Mouse (Mus musculus): ENCODE data around the gene Rnd2.
A peak's percentile ranks its signal among the peaks of the same experiment; 100 is the strongest.
"Not testable (repeated sequence)": the region's sequence is repeated elsewhere in the genome, so short reads cannot be mapped to it uniquely, and the experiment has no call there.

Rnd2 gene

DNA sequence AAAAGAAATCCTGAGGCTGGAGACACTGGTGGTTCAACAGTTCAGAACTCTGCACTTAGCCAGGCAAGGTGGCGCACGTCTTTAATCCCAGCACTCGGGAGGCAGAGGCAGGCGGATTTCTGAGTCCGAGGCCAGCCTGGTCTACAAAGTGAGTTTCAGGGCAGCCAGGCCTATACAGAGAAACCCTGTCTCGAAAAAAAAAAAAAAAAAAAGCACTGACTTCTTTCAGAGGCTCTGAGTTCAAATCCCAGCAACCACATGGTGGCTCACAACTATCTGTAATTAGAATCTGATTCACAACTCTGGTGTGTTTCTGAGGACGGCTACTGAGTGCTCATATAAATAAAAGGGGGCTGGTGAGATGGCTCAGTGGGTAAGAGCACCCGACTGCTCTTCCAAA, 17.9 kb upstream of the Rnd2 start:
- DNase-seq (ENCODE audit: low spot score in 2 of 2), result not testable (repeated sequence)

DNA sequence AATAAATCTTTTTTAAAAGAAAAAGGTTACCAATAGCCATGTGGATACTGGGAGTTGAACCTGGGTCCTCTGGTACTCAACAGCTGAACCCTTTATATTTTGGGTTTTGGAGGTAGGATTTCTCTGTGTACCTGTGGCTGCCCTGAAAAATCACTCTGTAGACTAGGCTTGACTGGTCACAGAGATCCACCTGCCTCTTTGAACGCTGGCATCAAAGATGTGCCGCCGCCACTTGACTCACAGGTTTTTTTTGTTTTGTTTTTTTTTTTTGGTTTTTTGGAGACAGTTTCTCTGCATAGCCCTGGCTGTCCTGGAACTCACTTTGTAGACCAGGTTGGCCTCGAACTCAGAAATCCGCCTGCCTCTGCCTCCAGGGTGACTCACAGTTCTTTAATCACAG, 17.0 kb upstream of the Rnd2 start:
- DNase-seq (ENCODE audit: low spot score in 2 of 2), result no peak

DNA sequence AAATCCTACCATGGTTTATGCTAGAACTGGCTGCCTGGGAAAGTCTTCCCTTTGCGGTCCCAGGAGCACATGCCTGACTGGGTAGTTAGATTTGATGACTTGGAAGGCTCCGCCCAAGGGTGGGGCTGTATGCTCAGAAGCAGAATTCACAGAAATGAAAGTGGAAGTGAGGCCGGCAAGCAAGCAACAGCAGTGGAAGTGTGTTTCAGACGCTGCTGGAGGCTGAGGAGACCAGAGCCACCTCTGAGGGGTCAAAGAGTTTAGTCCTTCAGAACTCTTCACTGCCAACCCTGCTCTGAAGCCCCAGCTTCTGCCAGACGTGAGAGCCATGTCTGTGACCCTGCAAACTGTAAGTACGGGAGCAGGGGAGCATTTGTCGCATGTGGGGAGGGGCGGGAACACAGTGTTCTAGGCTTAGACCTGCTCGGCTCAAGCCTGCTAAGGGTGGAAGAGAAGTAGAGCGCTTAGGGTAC, 16.5 kb upstream of the Rnd2 start, which contains the start of gene Ifi35:
TSS of gene Ifi35 (plus strand) at position 134 of the 473 bp plus-strand sequence.
- DNase-seq (ENCODE audit: low spot score in 2 of 2), result no peak

GRCm38 (mm10) chr11:101448899-101449298, 15.9 kb upstream of the Rnd2 start:
- no peak for DNase-seq (ENCODE audit: low spot score in 2 of 2)

DNA sequence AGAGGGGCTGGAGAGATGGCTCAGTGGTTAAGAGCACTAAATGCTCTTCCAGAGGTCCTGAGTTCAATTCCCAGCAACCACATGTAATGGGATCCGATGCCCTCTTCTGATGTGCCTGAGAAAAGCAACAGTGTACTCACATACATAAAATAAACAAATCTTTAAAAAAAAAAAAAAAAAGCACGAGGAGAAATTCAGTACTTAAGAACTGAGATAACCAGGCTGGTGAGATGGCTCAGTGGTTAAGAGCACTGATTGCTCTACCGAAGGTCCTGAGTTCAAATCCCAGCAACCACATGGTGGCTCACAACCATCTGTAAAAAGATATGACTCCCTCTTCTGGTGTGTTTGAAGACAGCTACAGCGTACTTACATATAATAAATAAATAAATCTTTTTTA, 15.2 kb upstream of the Rnd2 start:
- DNase-seq (ENCODE audit: low spot score in 2 of 2), result not testable (repeated sequence)

DNA sequence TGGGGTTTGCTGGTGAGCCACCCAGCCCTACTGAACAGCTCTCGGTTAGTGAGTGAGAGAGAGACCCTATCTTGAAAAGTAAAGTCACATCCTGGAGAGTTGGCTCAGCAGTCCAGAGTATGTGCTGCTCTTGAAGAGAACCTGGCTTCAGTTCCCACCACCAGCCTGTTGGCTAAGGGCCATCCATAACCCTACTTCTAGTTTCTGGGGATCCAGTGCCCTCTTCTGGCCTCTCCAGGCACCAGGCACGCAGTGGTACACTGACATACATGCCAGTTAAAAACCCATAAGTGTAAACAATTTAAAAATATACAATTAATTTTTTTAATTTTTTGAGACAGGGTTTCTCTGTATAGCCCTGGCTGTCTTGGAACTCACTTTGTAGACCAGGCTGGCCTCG, 14.4 kb upstream of the Rnd2 start:
- no peak for DNase-seq (ENCODE audit: low spot score in 2 of 2)

- DNase-seq (ENCODE audit: low spot score in 2 of 2), result no peak
Observed at GRCm38 (mm10) chr11:101451536-101451935, 13.3 kb upstream of the Rnd2 start.

DNA sequence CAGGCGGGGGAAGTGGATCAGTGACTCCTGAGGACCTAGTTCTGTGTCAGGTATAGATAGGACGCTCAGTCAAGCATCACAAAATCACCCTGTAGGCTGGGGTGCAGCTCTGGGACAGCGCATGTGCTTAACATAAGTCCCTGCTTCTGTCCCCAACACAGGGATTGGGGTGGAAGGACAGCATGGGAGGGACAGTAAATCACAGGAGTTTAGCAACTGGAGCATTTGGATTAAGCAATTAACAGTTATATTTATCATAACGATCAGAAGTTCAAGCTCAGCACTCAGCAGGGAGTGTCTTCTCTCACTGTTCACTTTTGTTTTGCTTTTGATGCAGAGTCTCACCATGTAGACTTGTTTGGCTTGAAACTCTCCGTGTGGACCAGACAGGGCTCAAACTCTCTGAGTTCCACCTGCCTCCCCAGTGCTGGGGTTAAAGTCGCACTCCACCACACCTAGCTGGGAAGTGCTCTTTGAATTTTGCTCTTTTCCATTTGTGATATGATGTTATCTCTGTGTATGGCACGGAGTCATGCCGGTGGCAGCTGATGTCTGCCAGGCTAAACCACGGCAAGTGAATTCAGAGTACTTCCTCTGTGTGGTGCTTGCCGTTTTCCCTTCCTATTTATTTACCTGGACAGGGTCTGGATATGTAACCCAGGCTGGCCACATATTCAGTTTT, 12.6 kb upstream of the Rnd2 start:
- no peak for DNase-seq (ENCODE audit: low spot score in 2 of 2)

DNA sequence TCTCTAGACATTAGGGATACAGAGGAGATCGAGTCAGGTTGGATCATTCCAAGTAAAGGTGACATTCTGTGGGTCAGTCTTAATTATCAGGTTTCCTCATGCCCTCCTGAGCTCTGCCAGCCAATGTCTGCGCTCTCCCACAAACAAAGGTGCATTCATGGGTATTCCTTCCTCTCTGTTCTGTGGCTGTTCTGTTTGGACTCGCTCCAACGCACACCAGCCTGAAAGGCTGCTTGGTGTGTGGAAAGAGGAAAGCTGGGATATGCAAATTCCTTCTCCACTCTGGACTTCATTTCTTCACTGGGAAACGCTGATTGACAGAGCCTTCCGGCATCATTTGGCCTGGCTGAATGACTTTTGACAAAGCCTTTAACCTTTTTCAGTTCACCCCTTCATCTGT, 10.1 kb upstream of the Rnd2 start:
- no peak for DNase-seq (ENCODE audit: low spot score in 2 of 2)

GRCm38 (mm10) chr11:101455627-101456026, 9.2 kb upstream of the Rnd2 start:
- no peak for DNase-seq (ENCODE audit: low spot score in 2 of 2)

- DNase-seq (ENCODE audit: low spot score in 2 of 2), result no peak
Observed at GRCm38 (mm10) chr11:101457631-101458030, 7.2 kb upstream of the Rnd2 start.

GRCm38 (mm10) chr11:101458217-101458616, 6.6 kb upstream of the Rnd2 start:
- DNase-seq (ENCODE audit: low spot score in 2 of 2), result no peak

GRCm38 (mm10) chr11:101459716-101460115, 5.1 kb upstream of the Rnd2 start:
- DNase-seq (ENCODE audit: low spot score in 2 of 2), result no peak

DNA sequence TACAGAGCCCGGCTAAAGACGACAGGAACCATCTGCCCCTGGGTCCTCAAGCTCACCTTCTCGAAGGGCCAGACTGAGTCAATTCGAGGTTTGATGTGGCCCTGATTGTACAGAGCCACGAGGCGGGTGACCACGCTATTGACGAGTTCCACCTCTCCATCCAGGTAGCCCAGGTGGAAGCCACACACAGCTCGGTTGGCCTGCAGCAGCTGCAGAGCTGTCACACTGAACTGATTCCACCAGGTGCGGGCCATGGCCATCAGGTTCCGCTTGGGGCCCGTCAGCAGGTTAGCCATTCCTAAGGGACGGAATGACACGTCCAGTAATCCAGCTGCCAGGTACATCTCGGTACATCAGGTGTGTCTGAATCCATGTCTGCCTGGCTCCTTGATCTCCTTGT, 4.5 kb upstream of the Rnd2 start:
- DNase-seq (ENCODE audit: low spot score in 2 of 2), result no peak

DNA sequence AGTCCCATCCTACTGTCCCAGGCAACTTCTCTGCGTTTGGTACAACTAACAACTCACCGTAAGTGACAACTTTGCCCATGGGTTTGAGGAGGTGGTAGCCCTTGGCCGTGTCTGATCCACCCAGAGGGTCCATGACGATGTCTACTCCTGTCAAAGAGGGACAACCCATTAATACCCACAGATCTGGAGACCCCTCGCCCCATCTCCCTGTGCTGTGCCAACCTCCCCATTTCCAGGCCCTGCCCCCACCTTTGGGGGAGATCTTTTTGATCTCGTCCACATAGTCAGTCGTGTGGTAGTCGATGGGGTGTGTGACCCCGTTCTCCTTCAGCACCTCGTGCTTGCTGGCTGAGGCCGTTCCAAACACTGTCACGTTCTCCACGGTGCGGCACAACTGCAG, 2.7 kb upstream of the Rnd2 start:
- no peak for DNase-seq (ENCODE audit: low spot score in 2 of 2)

DNA sequence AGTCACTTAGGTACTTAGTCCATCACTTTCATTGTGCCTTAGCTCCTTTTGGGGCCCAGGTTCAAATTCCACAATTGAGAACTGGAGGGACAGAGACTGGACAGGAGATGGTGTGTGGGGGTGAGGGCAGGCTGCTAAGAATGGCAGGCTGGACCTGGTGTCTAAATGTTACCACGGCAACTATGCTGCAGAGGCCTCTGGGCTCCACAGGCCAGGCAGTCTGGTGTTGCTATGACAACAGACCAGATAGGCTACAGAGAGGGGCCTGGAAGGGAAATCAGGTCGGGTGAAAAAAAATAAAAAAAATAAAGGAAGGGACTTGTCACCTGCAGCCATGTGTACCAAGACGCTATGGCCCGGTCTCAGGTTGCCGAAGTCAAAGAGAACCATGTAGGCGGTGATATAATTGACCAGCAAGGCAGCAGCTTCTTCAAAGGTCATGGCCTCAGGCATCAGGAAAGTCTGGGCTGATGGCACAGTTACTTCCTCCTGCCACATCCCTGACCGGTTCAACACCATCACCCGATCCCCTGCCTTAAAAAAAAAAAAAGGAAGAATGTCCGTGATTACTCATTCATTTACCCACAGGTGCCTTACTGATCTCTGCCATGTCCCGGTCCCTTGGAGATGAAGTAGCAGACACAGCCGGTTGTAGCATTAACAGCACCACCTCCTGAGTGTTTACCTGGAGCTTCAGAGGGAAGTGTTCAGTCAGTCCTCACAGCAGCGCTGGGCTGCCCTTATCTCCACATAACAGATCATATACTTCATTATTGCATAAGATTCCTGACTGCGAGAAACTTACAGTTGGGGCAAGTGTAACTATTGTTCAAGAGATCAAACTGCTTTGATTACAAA, 2.0 kb upstream of the Rnd2 start:
- no peak for DNase-seq (ENCODE audit: low spot score in 2 of 2)

DNA sequence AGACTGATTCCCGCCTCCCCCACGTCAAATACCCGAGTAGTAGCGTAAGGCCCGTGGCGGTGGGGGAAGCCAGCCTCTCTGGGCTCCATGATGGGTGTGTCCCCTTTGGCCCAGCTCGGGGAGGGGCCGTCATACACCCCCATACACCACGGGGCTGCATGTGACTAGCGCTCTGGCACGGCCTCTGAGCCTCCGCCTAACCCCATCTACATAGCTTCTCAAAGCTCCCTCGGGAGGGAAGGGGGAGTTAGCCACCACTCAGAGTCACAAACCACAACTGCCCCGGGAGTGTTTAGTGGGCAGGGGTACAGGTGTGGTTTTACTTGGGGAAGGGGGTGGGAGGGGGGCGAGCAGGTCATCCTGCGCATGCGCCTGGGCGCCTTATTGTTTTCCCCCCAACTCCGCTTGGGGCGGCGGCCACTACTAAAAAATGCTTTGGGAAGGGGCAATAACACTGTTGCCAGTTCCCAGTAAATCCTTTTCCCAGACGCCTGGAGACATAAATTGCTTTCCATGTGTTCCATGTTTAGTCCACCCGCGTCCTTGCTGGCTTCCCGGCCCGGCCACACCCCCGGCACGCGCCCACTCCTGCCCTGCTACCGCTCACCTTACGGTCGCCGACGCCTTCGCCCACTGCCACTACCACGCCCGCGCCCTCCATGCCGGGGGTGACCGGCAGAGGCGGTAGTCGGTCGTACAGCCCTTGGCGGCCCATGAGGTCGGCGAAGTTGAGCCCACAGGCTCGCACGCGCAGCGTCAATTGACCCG, 486 bp downstream of the Rnd2 start:
- no peak for DNase-seq (ENCODE audit: low spot score in 2 of 2)

DNA sequence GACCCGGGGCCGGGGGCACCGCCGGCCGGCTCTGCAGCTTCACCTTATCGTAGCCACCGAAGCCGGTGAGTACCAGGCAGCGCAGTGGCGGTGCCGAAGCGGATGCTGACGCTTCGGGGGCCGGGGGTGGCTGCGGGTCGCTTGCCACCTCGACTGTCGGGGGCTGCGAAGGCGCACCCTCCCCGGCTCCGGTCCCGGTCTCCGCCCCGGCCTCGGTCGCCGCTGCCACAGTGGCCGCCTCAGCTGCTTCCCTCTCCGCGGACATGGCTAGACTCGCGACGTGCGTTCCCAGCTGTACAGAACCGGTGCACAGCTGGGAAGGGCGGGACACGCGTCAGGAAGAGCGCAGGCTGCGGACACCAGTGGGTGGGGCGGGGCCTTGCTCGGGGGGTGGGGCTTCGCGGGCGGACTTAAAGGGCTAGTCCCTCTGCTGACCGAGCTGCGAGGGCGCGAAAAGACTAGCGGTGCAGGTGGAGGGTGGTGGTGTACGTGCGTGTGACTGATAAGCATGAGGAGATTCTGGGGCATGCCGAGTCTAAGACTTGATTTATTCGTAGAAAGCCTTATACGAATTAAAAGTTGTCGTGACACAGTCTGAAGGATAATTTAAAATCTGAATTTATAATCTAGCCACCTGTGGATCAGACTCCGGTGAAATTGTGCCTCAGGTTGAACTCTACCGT, 1.2 kb downstream of the Rnd2 start, which contains the start of gene Vat1:
TSS of gene Vat1 (minus strand) at position 362 of the 683 bp plus-strand sequence.
- DNase-seq (ENCODE audit: low spot score in 2 of 2), result peak; percentile 47 to 48

- DNase-seq (ENCODE audit: low spot score in 2 of 2), result not testable (repeated sequence)
Observed at GRCm38 (mm10) chr11:101466552-101466950, 1.8 kb downstream of the Rnd2 start.

DNA sequence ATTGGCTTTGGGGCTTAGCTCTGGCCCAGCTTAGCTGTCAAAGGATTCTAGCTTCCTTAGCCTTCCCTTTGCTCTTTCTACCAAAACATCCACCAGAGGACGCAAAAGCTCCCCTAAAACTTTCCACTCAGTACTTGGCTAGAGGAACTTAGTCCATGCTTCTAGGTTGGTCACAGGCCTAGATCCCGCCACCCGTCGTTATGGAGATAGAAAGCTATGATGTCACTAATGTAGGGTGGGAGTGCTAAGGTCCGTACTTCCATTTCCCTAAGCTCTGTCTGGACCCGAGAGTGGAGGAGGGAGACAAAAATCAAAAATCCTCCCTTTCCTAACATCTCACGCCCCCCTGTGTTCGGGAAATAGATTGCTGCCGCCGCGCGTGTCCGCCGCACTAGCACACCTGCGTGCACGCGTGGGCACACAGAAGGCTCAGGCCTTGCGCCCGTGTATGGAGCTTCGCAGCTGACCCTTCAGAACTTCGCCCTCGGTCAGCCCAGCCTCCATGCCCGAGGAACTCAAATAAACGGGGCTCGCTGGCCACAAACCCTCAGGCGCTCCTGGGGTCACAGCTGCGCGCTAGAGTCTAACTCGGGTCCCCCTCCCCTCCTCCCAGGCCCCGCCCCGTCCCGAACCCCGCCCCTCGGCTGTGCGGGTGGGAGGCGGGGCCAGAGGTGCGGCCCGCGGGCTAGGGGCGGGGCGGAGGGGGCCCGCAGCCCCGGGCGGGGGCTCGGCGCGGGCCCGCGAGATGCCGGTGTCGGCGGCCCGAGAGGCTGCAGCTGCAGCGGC, 2.9 kb downstream of the Rnd2 start:
- peak; percentile 30 to 54 for DNase-seq (ENCODE audit: low spot score in 2 of 2)

DNA sequence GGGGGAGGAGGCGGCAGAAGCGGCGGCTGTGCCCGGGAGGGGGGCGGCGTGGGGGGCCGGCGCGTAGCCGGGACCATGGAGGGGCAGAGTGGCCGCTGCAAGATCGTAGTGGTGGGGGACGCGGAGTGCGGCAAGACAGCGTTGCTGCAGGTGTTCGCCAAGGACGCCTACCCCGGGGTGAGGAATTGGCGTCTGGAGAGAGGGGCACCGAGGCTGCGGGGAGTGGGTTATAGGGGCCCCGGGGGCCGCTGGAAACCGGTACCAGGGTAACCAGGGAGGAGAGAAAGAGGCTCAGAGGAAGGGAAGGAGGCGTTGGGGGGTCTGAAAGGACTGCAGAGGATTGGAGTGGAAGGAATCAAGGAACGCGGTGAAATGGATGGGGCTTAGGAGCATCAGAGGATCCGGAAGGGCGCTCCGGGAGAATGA, 3.5 kb downstream of the Rnd2 start:
- DNase-seq (ENCODE audit: low spot score in 2 of 2), result no peak

All from right cerebral cortex, postnatal 36 days (tissue).